Mouse (Mus musculus) limb, embryonic 13.5 days (tissue): ENCODE measurements around the gene Sh3bgr. TPM values are rescaled to one million over a fixed set of nuclear protein-coding genes. Genes with fewer than 3 reads are reported as not detected.

Source experiments
- ATAC-seq: fragments of 200-750 bp; cut with Nextera tagmentation; 2 replicates; pipeline ENCODE4 v1.8.0; 2017; ENCODE audit warnings: low read depth, moderate number of reproducible peaks, moderate TSS enrichment; ENCODE audit not compliant: low FRiP score
- H3K27ac ChIP-seq: fragments of 300-500 bp; sonication (generic); 2 replicates; pipeline ENCODE4 v1.5.1; 2015; ENCODE audit warnings: inconsistent platforms, mild to moderate bottlenecking, moderate library complexity
- H3K27me3 ChIP-seq: fragments of 300-500 bp; sonication (generic); 2 replicates; pipeline ENCODE4 v1.6.1; 2015; ENCODE audit warnings: mild to moderate bottlenecking, inconsistent platforms
- H3K36me3 ChIP-seq: fragments of 300-500 bp; sonication (generic); 2 replicates; pipeline ENCODE4 v1.6.1; 2015; ENCODE audit warnings: inconsistent platforms, mild to moderate bottlenecking, moderate library complexity
- H3K4me1 ChIP-seq: fragments of 300-500 bp; sonication (generic); 2 replicates; pipeline ENCODE4 v1.6.1; 2015; ENCODE audit warnings: inconsistent platforms
- H3K4me2 ChIP-seq: fragments of 300-500 bp; sonication (generic); replicated peaks from 2 replicates; pipeline ENCODE4 v1.6.1; 2015; ENCODE audit warnings: inconsistent platforms, mild to moderate bottlenecking, moderate library complexity
- H3K4me3 ChIP-seq: fragments of 300-500 bp; sonication (generic); 2 replicates; pipeline ENCODE4 v1.5.1; 2015; ENCODE audit warnings: moderate library complexity, mild to moderate bottlenecking, inconsistent platforms
- H3K9ac ChIP-seq: fragments of 300-500 bp; sonication (generic); 2 replicates; pipeline ENCODE4 v1.6.1; 2015; ENCODE audit warnings: mild to moderate bottlenecking, inconsistent platforms
- H3K9me3 ChIP-seq: fragments of 300-500 bp; sonication (generic); 2 replicates; pipeline ENCODE4 v1.6.1; 2016; ENCODE audit warnings: inconsistent platforms
- WGBS: fragments of 180-500 bp; shearing (Covaris S2); methylation state at CpG from one replicate; pipeline ENCODE4 v1.1.7; 2015; 5-methylcytosine and 5-hydroxymethylcytosine counted together
- polyA plus RNA-seq: library from polyadenylated mRNA; unstranded; fragments of >200 nt; fragmentation: Nextera tagmentation; extraction: Ambion mirVana; gene quantifications from 2 replicates; pipeline ENCODE4 v1.2.1, GENCODE M21; 2015

Gene Sh3bgr
- polyA plus RNA-seq, 1 experiment from 2014 or later = 9.1 TPM

GRCm38 (mm10) chr16:96165723-96166264, 34.5 kb upstream of the Sh3bgr start:
- no peak overlapping the region for H3K9ac ChIP-seq
- H3K9me3 ChIP-seq = no peaks in the 10 kb centered on the region
- no peaks in the 10 kb centered on the region for H3K4me1 ChIP-seq
- H3K27ac ChIP-seq = no peak overlapping the region
- no peak for ATAC-seq
- no peaks in the 10 kb centered on the region for H3K36me3 ChIP-seq
- 77% methylated on average over 4 of the region's 4 CpGs for WGBS
- H3K4me2 ChIP-seq = no peak overlapping the region
- H3K4me3 ChIP-seq = no peak overlapping the region
- no peaks in the 10 kb centered on the region for H3K27me3 ChIP-seq

- Histone ChIP-seq H3K4me1 (no peaks in the 10 kb centered on the region), H3K36me3 (no peaks in the 10 kb centered on the region), H3K27ac (no peak overlapping the region), H3K4me2 (no peak overlapping the region), H3K27me3 (no peaks in the 10 kb centered on the region), H3K4me3 (no peak overlapping the region), H3K9ac (no peak overlapping the region), H3K9me3 (no peaks in the 10 kb centered on the region)
- 84% methylated on average over 4 of the region's 4 CpGs for WGBS
- no peak for ATAC-seq
Measured at GRCm38 (mm10) chr16:96168837-96169236, 31.4 kb upstream of the Sh3bgr start.

- 75% methylated on average over 8 of the region's 8 CpGs for WGBS
- H3K4me2 ChIP-seq = no peak overlapping the region
- no peaks in the 10 kb centered on the region for H3K27me3 ChIP-seq
- no peak for ATAC-seq
- no peaks in the 10 kb centered on the region for H3K9me3 ChIP-seq
- no peak overlapping the region for H3K4me3 ChIP-seq
- H3K36me3 ChIP-seq = no peaks in the 10 kb centered on the region
- no peaks in the 10 kb centered on the region for H3K4me1 ChIP-seq
- no peak overlapping the region for H3K27ac ChIP-seq
- H3K9ac ChIP-seq = no peak overlapping the region
Measured at GRCm38 (mm10) chr16:96173648-96174047, 26.6 kb upstream of the Sh3bgr start.

GRCm38 (mm10) chr16:96175399-96175798, 24.9 kb upstream of the Sh3bgr start:
- Histone ChIP-seq H3K36me3 (no peaks in the 10 kb centered on the region), H3K4me1 (no peaks in the 10 kb centered on the region), H3K9ac (no peak overlapping the region), H3K9me3 (peaks cover 6% of the 10 kb centered on the region), H3K27ac (no peak overlapping the region), H3K4me2 (no peak overlapping the region), H3K4me3 (no peak overlapping the region), H3K27me3 (no peaks in the 10 kb centered on the region)
- ATAC-seq = no peak
- 40% methylated on average over 2 of the region's 2 CpGs for WGBS

GRCm38 (mm10) chr16:96179156-96179555, 21.1 kb upstream of the Sh3bgr start:
- Histone ChIP-seq H3K27me3 (no peaks in the 10 kb centered on the region), H3K4me1 (no peaks in the 10 kb centered on the region), H3K4me2 (no peak overlapping the region), H3K9me3 (peaks cover 6% of the 10 kb centered on the region), H3K36me3 (no peaks in the 10 kb centered on the region), H3K9ac (no peak overlapping the region), H3K4me3 (no peak overlapping the region), H3K27ac (no peak overlapping the region)
- ATAC-seq = no peak

- no peak overlapping the region for H3K4me2 ChIP-seq
- no peaks in the 10 kb centered on the region for H3K9me3 ChIP-seq
- H3K27me3 ChIP-seq = peaks cover 12% of the 10 kb centered on the region
- no peak overlapping the region for H3K4me3 ChIP-seq
- ATAC-seq = no peak
- H3K36me3 ChIP-seq = no peaks in the 10 kb centered on the region
- no peak overlapping the region for H3K9ac ChIP-seq
- H3K4me1 ChIP-seq = peaks cover 6% of the 10 kb centered on the region
- WGBS = 89% methylated on average over 5 of the region's 5 CpGs
- no peak overlapping the region for H3K27ac ChIP-seq
Measured at GRCm38 (mm10) chr16:96187619-96188018, 12.6 kb upstream of the Sh3bgr start.

- Histone ChIP-seq H3K36me3 (no peaks in the 10 kb centered on the region), H3K4me3 (peak within 1 kb of the TSS; percentile 86), H3K27me3 (peaks cover 12% of the 10 kb centered on the region), H3K9me3 (0 out of 2 replicates have a peak, but pooled peaks cover 4% of the 10 kb centered on the region), H3K27ac (peak within 1 kb of the TSS; percentile 56; the same call in 1 of the 2 replicates), H3K4me2 (peak within 1 kb of the TSS; percentile 82), H3K9ac (peak within 1 kb of the TSS; percentile 86), H3K4me1 (peaks cover 6% of the 10 kb centered on the region)
- 1% methylated on average over 76 of the region's 77 CpGs for WGBS
- peak; percentile 98 for ATAC-seq
Measured at GRCm38 (mm10) chr16:96191531-96192506, 8.4 kb upstream of the Sh3bgr start, which contains the start of gene Lca5l. TSS of gene Lca5l (minus strand) at chr16:96192271.

GRCm38 (mm10) chr16:96200702-96201028, 415 bp downstream of the Sh3bgr start:
- Histone ChIP-seq H3K4me3 (peak overlapping the region; percentile 29), H3K27me3 (0 out of 2 replicates have a peak, but pooled peaks cover 5% of the 10 kb centered on the region), H3K9me3 (no peaks in the 10 kb centered on the region), H3K27ac (no peak overlapping the region), H3K4me1 (peaks cover 22% of the 10 kb centered on the region), H3K9ac (no peak overlapping the region), H3K36me3 (no peaks in the 10 kb centered on the region), H3K4me2 (peak overlapping the region; percentile 65)
- WGBS = 36% methylated on average over 9 of the region's 9 CpGs
- ATAC-seq = 0 out of 2 replicates have a peak, but pooled peaks have one; percentile 39

- no peaks in the 10 kb centered on the region for H3K9me3 ChIP-seq
- peaks cover 22% of the 10 kb centered on the region for H3K4me1 ChIP-seq
- no peak overlapping the region for H3K4me3 ChIP-seq
- H3K27me3 ChIP-seq = 0 out of 2 replicates have a peak, but pooled peaks cover 5% of the 10 kb centered on the region
- no peak overlapping the region for H3K9ac ChIP-seq
- 51% methylated on average over 11 of the region's 11 CpGs for WGBS
- H3K27ac ChIP-seq = no peak overlapping the region
- no peaks in the 10 kb centered on the region for H3K36me3 ChIP-seq
- ATAC-seq = 0 out of 2 replicates have a peak, but pooled peaks have one; percentile 6
- no peak overlapping the region for H3K4me2 ChIP-seq
Measured at GRCm38 (mm10) chr16:96201485-96202232, 1.4 kb downstream of the Sh3bgr start.

GRCm38 (mm10) chr16:96209789-96210188, 9.5 kb downstream of the Sh3bgr start:
- Histone ChIP-seq H3K4me1 (no peaks in the 10 kb centered on the region), H3K27me3 (no peaks in the 10 kb centered on the region), H3K36me3 (no peaks in the 10 kb centered on the region), H3K9ac (no peak overlapping the region), H3K9me3 (0 out of 2 replicates have a peak, but pooled peaks cover 6% of the 10 kb centered on the region), H3K27ac (no peak overlapping the region), H3K4me3 (no peak overlapping the region), H3K4me2 (no peak overlapping the region)
- no peak for ATAC-seq
- WGBS = 67% methylated on average over 10 of the region's 10 CpGs

- Histone ChIP-seq H3K27me3 (no peaks in the 10 kb centered on the region), H3K4me1 (no peaks in the 10 kb centered on the region), H3K4me3 (no peak overlapping the region), H3K36me3 (no peaks in the 10 kb centered on the region), H3K9ac (no peak overlapping the region), H3K4me2 (no peak overlapping the region), H3K27ac (no peak overlapping the region), H3K9me3 (0 out of 2 replicates have a peak, but pooled peaks cover 6% of the 10 kb centered on the region)
- WGBS = 90% methylated on average over 7 of the region's 7 CpGs
- no peak for ATAC-seq
Measured at GRCm38 (mm10) chr16:96210856-96211255, 10.6 kb downstream of the Sh3bgr start.

- 96% methylated on average over 4 of the region's 4 CpGs for WGBS
Measured at GRCm38 (mm10) chr16:96213027-96213426, 12.8 kb downstream of the Sh3bgr start.

More at GRCm38 (mm10) chr16:96213027-96213426, 12.8 kb downstream of the Sh3bgr start:
- Histone ChIP-seq H3K9me3 (0 out of 2 replicates have a peak, but pooled peaks cover 6% of the 10 kb centered on the region), H3K9ac (no peak overlapping the region), H3K4me3 (no peak overlapping the region), H3K27ac (no peak overlapping the region), H3K36me3 (no peaks in the 10 kb centered on the region), H3K4me1 (no peaks in the 10 kb centered on the region), H3K4me2 (no peak overlapping the region), H3K27me3 (no peaks in the 10 kb centered on the region)
- ATAC-seq = no peak
